Mouse (Mus musculus) stomach, embryonic 14.5 days (tissue): ENCODE measurements at regions not wholly inside any gene's neighbourhood (a gene's known extent, or its start where the extent isn't known, plus 50 kb on each side); places are given as distances from the start of the nearest gene placed in this dataset.

ENCODE experiments used
- ATAC-seq: fragments of 200-750 bp; cut with Nextera tagmentation; 2 replicates; pipeline ENCODE4 v1.8.0; 2017; ENCODE audit warnings: low read depth, moderate TSS enrichment; ENCODE audit not compliant: insufficient number of reproducible peaks, insufficient read depth, low FRiP score
- H3K27ac ChIP-seq: fragments of 300-500 bp; sonication (generic); 2 replicates; pipeline ENCODE4 v1.5.1; 2014; ENCODE audit warnings: mild to moderate bottlenecking, low read length, moderate library complexity, mixed read lengths
- H3K27me3 ChIP-seq: fragments of 300-500 bp; sonication (generic); 2 replicates; pipeline ENCODE4 v1.6.1; 2014; ENCODE audit warnings: low read length, control low read depth, mixed read lengths; ENCODE audit not compliant: control insufficient read depth, insufficient read depth
- H3K36me3 ChIP-seq: fragments of 300-500 bp; sonication (generic); 2 replicates; pipeline ENCODE4 v1.6.1; 2014; ENCODE audit warnings: mild to moderate bottlenecking, control low read depth, low read length, moderate library complexity, mixed read lengths; ENCODE audit not compliant: control insufficient read depth, insufficient read depth
- H3K4me1 ChIP-seq: fragments of 300-500 bp; sonication (generic); 2 replicates; pipeline ENCODE4 v1.6.1; 2014; ENCODE audit warnings: low read length, control low read depth, mixed read lengths; ENCODE audit not compliant: control insufficient read depth, insufficient read depth
- H3K4me2 ChIP-seq: fragments of 300-500 bp; sonication (generic); replicated peaks from 2 replicates; pipeline ENCODE4 v1.6.1; 2014; ENCODE audit warnings: low read depth, low read length, control low read depth
- H3K4me3 ChIP-seq: fragments of 300-500 bp; sonication (generic); 2 replicates; pipeline ENCODE4 v1.5.1; 2014; ENCODE audit warnings: low read depth, low read length, control low read depth
- H3K9ac ChIP-seq: fragments of 300-500 bp; sonication (generic); replicated peaks from 2 replicates; pipeline ENCODE4 v1.6.1; 2014; ENCODE audit warnings: low read depth, mild to moderate bottlenecking, control low read depth, low read length, moderate library complexity, mixed read lengths
- H3K9me3 ChIP-seq: fragments of 300-500 bp; sonication (generic); 2 replicates; pipeline ENCODE4 v1.6.1; 2016; ENCODE audit warnings: low read depth, low read length, control low read depth; ENCODE audit not compliant: control insufficient read depth
- WGBS: fragments of 180-500 bp; shearing (Covaris S2); extraction: QIAGEN DNeasy Blood & Tissue Kit; methylation state at CpG from one replicate; pipeline ENCODE4 v1.1.7; 2014; 5-methylcytosine and 5-hydroxymethylcytosine counted together

DNA sequence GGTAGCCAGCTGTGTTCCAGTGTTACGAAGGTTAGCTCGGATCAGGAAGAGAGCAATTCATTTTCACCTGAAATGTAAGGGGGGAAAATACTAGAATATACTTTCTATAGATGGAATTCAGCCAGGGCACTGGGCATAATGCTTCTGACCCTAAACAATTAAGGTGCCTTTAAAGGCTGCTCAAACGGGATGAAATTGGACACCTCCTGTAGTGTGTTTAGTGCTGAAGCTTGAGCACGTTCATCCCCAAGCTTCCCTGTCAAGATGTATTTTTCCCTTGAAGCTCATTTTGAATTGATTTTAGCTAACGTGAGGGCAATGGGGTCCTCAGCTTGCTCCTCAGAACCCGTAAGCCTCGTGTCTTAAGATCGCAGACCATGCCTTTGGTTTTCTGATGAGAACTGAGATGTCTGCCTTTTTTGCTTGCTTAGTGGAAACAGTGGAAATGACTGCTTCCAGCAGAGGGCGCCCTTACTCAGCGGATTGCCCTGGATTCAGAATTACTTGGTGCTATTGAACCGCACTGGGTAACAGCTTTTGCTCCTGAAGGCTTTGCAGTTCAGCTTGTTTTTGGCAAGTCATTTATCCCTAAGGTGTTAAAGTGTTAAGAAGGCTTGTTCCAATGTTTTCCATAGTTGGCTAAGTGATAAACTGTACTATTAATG is 74.6 kb upstream of the Fermt1 start:
- Histone ChIP-seq H3K27ac (no peak overlapping the region), H3K27me3 (no peaks in the 10 kb centered on the region), H3K4me2 (no peak overlapping the region), H3K4me1 (no peaks in the 10 kb centered on the region), H3K4me3 (no peak overlapping the region), H3K9ac (no peak overlapping the region), H3K9me3 (no peaks in the 10 kb centered on the region), H3K36me3 (no peaks in the 10 kb centered on the region)
- 22% methylated on average over 11 of the region's 11 CpGs for WGBS
- ATAC-seq = no peak

DNA sequence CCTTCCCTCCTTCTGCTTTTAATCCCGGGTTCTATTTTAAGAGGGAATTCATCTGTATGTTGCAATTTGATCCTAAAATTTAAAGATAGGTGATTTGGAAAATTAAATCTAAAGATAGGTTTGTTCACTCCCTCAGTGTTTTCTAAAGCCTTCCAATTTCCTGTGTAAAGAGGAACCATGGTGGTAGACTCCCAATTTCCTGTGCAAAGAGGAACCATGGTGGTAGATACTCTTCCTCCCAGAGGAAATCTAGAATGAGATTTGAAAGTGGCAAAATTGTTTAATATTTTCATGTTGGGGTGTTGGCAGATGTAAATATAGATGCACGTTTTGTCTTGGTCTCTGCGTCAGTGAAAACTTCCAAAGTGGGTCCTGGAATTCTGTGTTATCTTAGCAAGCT is 75.5 kb upstream of the Fermt1 start:
- WGBS = 87% methylated on average over 3 of the region's 3 CpGs
- ATAC-seq = no peak
- Histone ChIP-seq H3K27ac (no peak overlapping the region), H3K36me3 (no peaks in the 10 kb centered on the region), H3K4me2 (no peak overlapping the region), H3K4me3 (no peak overlapping the region), H3K27me3 (no peaks in the 10 kb centered on the region), H3K4me1 (no peaks in the 10 kb centered on the region), H3K9me3 (no peaks in the 10 kb centered on the region), H3K9ac (no peak overlapping the region)

DNA sequence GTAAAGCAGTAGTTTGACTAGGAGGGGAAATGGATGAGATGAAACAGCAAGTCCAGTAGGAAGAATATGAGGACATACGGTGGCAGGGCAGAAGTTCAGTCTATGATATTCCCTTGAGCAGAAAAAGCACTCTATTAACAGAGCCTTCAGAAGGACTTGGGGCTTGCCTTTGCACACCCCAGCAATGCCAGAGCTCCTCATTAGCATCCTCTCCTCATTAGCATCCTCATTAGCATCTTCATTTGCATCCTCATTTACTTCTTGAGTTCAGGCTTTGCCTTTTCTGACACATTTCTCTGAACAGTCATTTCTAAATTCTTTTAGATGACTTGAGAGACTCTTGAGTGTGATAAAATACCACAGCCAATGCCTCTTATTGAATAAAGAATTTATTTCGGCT is 81.3 kb upstream of the Fermt1 start:
- Histone ChIP-seq H3K36me3 (no peaks in the 10 kb centered on the region), H3K4me3 (no peak overlapping the region)
- WGBS = 84% methylated on average over 2 of the region's 2 CpGs

DNA sequence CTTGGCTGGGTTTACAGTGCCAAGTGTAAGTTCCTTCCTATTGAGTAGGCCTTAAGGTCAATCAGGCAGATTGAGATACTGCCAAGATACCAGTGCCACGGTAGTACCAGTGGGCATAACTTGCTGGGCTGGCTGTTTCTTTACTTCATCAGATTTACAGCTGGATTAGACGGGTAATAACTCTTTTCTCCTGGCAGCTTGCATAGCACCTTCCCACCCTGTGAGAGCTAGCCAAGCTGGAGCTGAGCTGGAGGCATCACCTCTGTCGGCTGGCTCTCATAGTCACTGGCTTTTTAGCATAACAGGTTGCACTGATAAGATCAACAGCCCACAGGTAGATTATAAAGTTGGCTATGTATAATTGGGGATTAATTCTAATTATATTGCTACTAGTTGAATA is 89.7 kb upstream of the Fermt1 start:
- H3K27me3 ChIP-seq = no peaks in the 10 kb centered on the region
- no peaks in the 10 kb centered on the region for H3K9me3 ChIP-seq
- no peak overlapping the region for H3K27ac ChIP-seq
- no peaks in the 10 kb centered on the region for H3K36me3 ChIP-seq
- ATAC-seq = no peak
- no peak overlapping the region for H3K4me3 ChIP-seq
- H3K4me1 ChIP-seq = no peaks in the 10 kb centered on the region
- no peak overlapping the region for H3K9ac ChIP-seq
- H3K4me2 ChIP-seq = no peak overlapping the region
- 68% methylated on average over 3 of the region's 3 CpGs for whole genome bisulfite sequencing

More for the DNA sequence above, 81.3 kb upstream of the Fermt1 start:
- ATAC-seq = no peak
- Histone ChIP-seq H3K4me2 (no peak overlapping the region), H3K4me1 (no peaks in the 10 kb centered on the region), H3K9ac (no peak overlapping the region), H3K9me3 (no peaks in the 10 kb centered on the region), H3K27me3 (no peaks in the 10 kb centered on the region), H3K27ac (no peak overlapping the region)

DNA sequence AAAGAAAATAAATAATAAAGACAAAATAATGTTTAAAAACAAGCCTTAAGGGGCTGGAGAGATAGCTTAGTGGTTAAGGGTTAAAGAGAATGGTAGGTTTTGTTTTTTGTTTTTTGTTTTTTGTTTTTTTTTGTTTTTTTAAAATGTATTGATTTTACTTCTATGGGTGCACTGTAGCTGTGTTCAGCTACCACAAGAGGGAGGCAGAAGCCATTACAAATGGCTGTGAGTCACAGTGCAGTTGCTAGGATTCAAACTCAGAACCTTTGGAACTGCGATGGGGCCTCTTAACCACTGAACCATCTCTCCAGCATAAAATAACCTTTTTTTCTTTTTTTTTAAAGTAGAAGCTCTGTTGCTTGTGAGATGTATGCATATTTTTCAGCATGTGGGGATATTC is 95.0 kb upstream of the Fermt1 start:
- Histone ChIP-seq H3K36me3 (no peaks in the 10 kb centered on the region), H3K9me3 (no peaks in the 10 kb centered on the region), H3K4me1 (no peaks in the 10 kb centered on the region), H3K4me2 (no peak overlapping the region), H3K4me3 (no peak overlapping the region), H3K27me3 (no peaks in the 10 kb centered on the region), H3K9ac (no peak overlapping the region), H3K27ac (no peak overlapping the region)
- WGBS = 86% methylated on average over 1 of the region's 1 CpGs
- no peak for ATAC-seq

DNA sequence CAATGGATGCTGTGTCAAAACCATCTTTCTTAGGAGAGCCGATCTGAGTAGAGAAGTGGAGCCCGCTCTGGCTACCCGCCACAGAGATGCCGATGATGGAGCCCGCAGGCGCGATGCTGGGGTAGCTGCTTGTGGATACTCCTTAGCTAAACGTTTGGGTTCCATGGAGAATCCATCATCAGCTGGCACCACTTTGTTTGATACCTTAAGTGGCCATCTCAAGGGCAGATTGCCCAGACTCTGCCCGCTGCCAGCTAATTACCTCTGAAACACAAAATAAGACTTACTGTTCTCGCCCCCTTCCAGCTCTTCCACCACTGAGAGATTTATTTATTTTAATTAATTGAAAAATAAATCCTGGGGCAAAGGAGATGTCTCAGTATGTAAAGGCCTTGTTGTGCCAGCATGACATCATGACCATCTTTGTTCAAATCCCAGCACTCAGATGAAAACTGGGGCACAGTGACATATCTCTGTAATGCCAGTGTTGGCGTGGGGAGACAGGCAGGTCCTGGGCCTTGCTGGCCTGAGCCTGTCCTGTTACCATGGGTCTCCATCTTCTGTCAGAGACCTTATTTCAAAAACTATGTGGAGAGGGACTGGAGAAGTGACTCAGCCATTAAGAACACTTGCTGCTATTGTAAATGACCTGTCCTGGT is 132.1 kb upstream of the Fermt1 start:
- Histone ChIP-seq H3K4me1 (no peaks in the 10 kb centered on the region), H3K27ac (no peak overlapping the region), H3K9ac (no peak overlapping the region), H3K36me3 (no peaks in the 10 kb centered on the region), H3K4me3 (no peak overlapping the region), H3K27me3 (no peaks in the 10 kb centered on the region), H3K9me3 (no peaks in the 10 kb centered on the region), H3K4me2 (no peak overlapping the region)
- WGBS = 86% methylated on average over 11 of the region's 11 CpGs
- ATAC-seq = no peak

DNA sequence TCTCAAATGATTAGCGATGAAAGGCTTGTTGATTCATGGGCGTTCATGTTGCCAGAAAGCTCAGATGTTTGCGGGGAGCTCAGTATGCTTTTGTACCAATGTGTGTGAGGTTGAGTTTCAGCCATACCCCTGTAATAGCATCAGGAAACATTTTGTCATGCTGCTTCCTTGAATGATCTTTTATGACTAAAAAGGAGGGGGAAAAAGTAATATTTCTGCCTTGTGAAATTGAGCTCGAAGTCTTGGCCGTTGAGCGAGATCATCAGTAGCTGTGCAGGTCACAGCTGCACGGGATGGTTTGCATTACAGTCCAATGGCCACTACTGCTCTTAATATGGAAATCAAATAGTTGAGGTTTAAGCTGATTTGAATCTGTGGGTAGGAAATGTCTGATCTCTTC is 145.3 kb upstream of the Fermt1 start:
- Histone ChIP-seq H3K9ac (no peak overlapping the region), H3K4me2 (no peak overlapping the region), H3K36me3 (no peaks in the 10 kb centered on the region), H3K4me1 (no peaks in the 10 kb centered on the region), H3K9me3 (no peaks in the 10 kb centered on the region), H3K4me3 (no peak overlapping the region), H3K27me3 (no peaks in the 10 kb centered on the region), H3K27ac (no peak overlapping the region)
- 79% methylated on average over 7 of the region's 7 CpGs for WGBS
- no peak for ATAC-seq

DNA sequence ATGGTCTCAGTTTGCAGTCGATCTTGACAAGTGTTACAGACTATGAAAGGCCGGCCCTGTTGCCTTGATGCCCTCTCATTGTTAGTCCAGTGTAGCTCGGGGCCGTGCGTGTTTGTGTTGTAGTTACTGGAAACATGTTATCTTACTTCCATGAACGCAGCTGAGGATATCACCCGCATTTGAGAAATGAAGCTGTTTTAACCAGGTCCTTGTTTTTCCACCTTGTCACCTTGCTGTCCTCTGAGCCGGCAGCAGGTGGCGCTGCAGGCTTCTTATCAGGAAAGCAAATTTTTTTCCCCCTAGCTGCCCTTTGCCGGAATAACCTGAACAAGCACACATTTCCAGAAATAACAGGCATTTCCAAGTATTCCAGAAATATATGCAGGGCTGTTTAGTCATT is 167.9 kb upstream of the Fermt1 start:
- Histone ChIP-seq H3K4me3 (no peak overlapping the region), H3K4me1 (no peaks in the 10 kb centered on the region), H3K27ac (no peak overlapping the region), H3K9me3 (no peaks in the 10 kb centered on the region), H3K9ac (no peak overlapping the region), H3K4me2 (no peak overlapping the region), H3K36me3 (no peaks in the 10 kb centered on the region), H3K27me3 (no peaks in the 10 kb centered on the region)
- peak; percentile 28; the same call in 1 of the 2 replicates for ATAC-seq
- WGBS = 23% methylated on average over 10 of the region's 10 CpGs

DNA sequence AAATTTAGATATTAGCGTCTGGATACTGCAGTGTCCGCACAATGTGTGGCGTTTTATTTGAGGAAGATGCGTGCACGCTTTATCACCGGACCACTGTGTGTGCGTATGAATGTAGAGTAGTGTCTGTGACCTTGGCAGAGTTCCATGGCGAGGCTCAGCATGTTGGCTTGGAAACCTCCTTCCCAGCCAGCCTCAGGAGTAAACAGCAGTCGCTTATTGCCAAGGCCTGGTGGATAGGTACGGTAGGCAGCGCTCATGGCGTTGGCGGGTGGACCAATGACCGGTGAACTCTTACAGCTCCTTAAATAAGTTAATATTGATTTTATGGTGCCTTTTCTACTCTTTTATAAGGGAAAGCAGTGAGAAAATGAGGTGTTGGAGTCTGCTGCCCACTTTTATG is 172.9 kb upstream of the Fermt1 start:
- no peak overlapping the region for H3K27ac ChIP-seq
- no peaks in the 10 kb centered on the region for H3K27me3 ChIP-seq
- WGBS = 92% methylated on average over 14 of the region's 14 CpGs
- no peak overlapping the region for H3K9ac ChIP-seq
- H3K4me2 ChIP-seq = no peak overlapping the region
- no peak for ATAC-seq
- H3K4me1 ChIP-seq = no peaks in the 10 kb centered on the region
- H3K9me3 ChIP-seq = no peaks in the 10 kb centered on the region
- H3K4me3 ChIP-seq = no peak overlapping the region
- H3K36me3 ChIP-seq = no peaks in the 10 kb centered on the region
